Mouse (Mus musculus): ENCODE data around the gene March5. TPM values are rescaled to one million over a fixed set of nuclear protein-coding genes. Genes with fewer than 3 reads are reported as not detected.

Gene March5
- 143 and 144 TPM in 2 replicates for polyA plus RNA-seq (2016; fragmentation: Nextera tagmentation; extraction: Ambion mirVana)

DNA sequence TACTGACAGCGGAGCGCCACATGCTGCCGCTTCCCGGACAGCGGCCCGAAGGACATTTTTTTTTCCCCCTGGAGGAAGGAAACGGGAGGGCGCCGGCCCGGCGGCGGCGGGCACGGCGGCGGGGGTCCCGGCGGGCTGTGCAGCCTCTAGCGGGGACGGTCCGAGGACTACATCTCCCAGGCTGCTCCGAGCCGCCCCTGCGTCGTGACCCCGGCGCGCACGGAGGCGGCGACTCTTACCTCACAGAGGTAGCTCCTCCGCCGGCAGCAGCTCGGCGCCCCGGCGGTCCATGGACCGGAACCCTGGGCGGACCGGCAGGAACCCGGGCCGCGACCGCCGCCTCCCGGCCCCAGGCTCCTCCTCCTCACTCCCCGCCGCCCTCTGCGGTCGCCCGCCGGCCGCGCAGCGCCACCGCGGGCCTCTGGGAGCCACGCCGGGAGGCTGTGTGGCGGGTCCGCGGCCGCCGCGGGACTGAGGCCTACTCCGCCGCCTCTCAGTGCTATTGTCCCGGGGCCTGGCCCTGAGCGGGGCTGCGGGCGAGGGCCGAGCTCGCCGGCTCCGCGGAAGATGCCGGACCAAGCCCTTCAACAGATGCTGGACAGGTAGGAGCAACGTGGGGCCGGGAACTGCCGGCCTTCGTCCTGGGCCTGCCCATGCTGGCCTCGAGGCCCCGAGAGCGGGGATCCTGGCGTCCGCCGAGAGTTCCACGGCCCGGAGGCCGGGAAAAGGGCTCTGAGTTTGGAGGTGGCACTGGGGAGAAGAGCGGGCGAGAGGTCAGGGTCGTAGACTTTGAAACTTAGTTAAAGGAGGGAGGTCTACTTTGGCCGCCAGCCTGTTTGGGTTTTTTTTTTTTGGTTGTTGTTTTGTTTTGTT, at the start of gene March5:
TSS of gene March5 (plus strand) at position 241 of the 873 bp plus-strand sequence.
- peak within 1 kb of the TSS; percentile 93 for H3K27ac ChIP-seq
- H3K27me3 ChIP-seq, result no peaks in the 10 kb centered on the region
- peak within 1 kb of the TSS; percentile 98 for H3K9ac ChIP-seq
- under 1% methylated on average over 82 of the region's 94 CpGs for WGBS
- peak within 1 kb of the TSS; percentile 81 for H3K4me2 ChIP-seq (replicated peaks)
- no peaks in the 10 kb centered on the region for H3K9me3 ChIP-seq
- H3K4me3 ChIP-seq, result peak within 1 kb of the TSS; percentile 91
- peaks cover 11% of the 10 kb centered on the region for H3K4me1 ChIP-seq
- ATAC-seq (ENCODE audit: insufficient number of reproducible peaks, insufficient read depth, low FRiP score, low TSS enrichment), result peak; percentile 97
- peaks cover 22% of the 10 kb centered on the region for H3K36me3 ChIP-seq

DNA sequence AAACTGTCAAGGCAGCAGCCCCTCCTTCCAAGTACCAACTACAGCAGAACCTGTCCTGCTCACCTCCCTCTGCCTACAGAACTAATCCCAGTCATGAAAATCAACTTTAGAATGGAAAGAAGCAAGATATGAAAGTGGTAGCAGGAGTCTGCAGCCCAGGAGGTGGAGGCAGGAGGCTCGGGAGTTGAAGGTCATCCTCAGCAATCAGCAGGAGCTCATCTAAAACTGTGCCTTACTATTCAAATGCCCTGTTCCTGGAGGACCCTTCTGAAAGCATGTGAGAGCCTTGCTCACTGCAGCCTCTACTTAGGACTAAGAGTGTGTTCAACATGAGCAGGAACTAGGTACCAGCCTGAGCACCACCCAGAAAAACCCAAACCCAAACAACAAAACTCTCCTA, 35.2 kb upstream of the March5 start:
- no peak overlapping the region for H3K4me3 ChIP-seq
- H3K4me1 ChIP-seq, result peaks cover 10% of the 10 kb centered on the region
- peaks cover 30% of the 10 kb centered on the region for H3K27me3 ChIP-seq
- WGBS, result 59% methylated on average over 1 of the region's 1 CpGs
- no peaks in the 10 kb centered on the region for H3K9me3 ChIP-seq
- H3K4me2 ChIP-seq (replicated peaks), result no peak overlapping the region
- no peak for ATAC-seq (ENCODE audit: insufficient number of reproducible peaks, insufficient read depth, low FRiP score, low TSS enrichment)
- no peak overlapping the region for H3K9ac ChIP-seq
- no peaks in the 10 kb centered on the region for H3K36me3 ChIP-seq
- no peak overlapping the region for H3K27ac ChIP-seq

DNA sequence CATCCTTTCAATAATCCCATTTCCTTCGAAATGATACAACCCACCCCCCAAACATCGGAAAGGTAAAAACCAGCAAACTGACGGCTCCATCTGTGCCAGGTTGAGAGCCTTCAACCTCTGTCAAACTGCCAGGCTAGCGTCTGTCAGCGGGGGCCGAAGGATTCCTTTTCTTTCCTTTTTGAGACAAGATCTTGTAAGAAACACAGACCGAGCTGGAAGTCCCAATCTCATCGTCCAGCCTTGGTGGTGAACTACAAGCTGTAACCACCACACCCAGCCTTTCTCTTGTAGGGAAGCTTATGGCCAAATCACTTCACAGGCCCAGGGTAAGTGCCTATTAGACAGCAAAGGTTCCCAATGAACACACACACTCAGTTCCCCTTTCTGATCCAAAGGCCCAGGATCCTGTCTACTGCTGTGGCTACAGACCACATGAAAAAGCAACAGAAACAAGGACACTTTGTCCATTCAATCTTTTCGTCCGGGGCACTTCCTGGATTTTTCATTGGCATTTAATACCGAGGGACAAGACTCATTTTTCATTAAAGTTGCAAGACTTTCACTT, 34.7 kb upstream of the March5 start:
- Histone ChIP-seq H3K27ac (no peak overlapping the region), H3K4me2 (replicated peaks) (no peak overlapping the region), H3K4me1 (peaks cover 10% of the 10 kb centered on the region), H3K36me3 (no peaks in the 10 kb centered on the region), H3K27me3 (peaks cover 31% of the 10 kb centered on the region), H3K9me3 (no peaks in the 10 kb centered on the region), H3K4me3 (no peak overlapping the region), H3K9ac (no peak overlapping the region)
- ATAC-seq (ENCODE audit: insufficient number of reproducible peaks, insufficient read depth, low FRiP score, low TSS enrichment), result no peak
- WGBS, result 64% methylated on average over 11 of the region's 11 CpGs

DNA sequence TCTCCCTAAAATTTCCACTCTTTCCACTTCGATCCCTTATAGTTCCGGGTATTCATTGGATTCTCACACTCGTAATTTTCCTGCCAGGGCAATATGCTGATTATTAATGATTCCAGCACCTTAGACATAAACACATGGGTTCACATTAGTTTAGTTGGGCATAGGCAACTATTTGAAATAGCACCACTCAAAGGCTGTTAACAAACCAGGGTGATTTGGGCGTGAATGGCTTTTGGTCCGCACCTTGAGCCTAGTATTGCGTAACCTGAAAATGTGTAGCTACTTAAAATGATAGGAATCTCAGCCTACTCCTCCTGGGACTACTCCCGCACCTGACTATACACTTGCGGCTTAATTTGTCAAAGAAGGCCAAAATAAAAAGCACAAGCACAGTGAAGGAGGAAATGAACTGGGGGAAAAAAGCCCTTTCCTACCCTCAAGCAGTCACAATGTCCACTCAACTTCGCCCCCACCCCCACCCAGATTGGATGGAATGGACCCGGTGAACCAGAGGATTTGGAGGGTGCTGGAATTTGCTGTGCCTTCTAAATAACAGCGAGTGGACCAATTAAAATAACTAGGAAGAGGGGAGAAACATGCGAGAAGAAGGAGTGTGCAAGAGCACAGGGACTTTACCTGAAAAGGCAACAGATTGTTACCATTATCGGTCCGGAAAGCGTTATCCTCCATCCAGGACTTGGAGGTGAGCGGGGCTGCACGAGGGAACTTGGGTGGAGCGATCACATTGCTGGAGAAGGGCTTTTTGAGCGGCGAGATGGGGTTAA, 33.8 kb upstream of the March5 start:
- H3K36me3 ChIP-seq, result no peaks in the 10 kb centered on the region
- H3K27ac ChIP-seq, result no peak overlapping the region

DNA sequence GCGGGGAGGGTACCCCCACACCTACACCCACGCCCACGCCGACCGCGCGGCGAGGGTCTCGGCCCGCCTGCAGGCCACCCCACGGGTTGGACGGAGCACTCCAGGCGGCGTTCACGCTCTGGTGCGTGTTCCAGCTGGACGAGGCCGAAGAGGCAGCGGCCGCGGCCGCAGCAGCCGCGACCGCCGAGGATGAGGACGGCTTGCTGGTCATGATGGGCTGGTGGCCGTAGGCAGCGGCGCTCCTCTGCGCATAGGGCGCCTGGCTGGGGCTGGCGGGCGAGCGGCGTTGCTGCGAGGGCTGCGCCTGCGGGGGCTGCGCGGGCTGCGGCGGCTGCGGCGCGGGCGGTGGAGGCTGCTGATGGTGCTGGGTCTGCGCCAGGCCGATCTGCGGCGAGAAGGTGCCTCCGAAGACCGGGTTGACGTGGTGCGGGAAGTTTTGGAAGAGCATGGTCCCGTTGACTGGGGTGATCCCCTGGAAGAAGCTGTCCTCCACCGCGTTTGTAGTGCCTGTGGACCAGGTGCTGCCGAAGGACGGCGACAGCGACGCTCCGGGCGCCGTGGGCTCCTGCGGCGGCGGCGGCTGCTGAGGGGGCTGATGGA, 33.1 kb upstream of the March5 start:
- under 1% methylated on average over 70 of the region's 70 CpGs for WGBS
- peak; percentile 35; the same call in 1 of the 2 replicates for ATAC-seq (ENCODE audit: insufficient number of reproducible peaks, insufficient read depth, low FRiP score, low TSS enrichment)
- peaks cover 31% of the 10 kb centered on the region for H3K27me3 ChIP-seq
- H3K36me3 ChIP-seq, result no peaks in the 10 kb centered on the region
- no peak overlapping the region for H3K27ac ChIP-seq
- H3K4me1 ChIP-seq, result peaks cover 10% of the 10 kb centered on the region
- H3K4me3 ChIP-seq, result peak overlapping the region; percentile 56
- peak overlapping the region; percentile 100 for H3K4me2 ChIP-seq (replicated peaks)
- peak overlapping the region; percentile 59 for H3K9ac ChIP-seq
- H3K9me3 ChIP-seq, result no peaks in the 10 kb centered on the region

More for the DNA sequence above, 33.8 kb upstream of the March5 start:
- ATAC-seq (ENCODE audit: insufficient number of reproducible peaks, insufficient read depth, low FRiP score, low TSS enrichment), result no peak
- no peaks in the 10 kb centered on the region for H3K9me3 ChIP-seq
- H3K27me3 ChIP-seq, result peaks cover 31% of the 10 kb centered on the region
- H3K4me3 ChIP-seq, result peak overlapping the region; percentile 56
- peak overlapping the region; percentile 100 for H3K4me2 ChIP-seq (replicated peaks)
- H3K9ac ChIP-seq, result peak overlapping the region; percentile 59
- peaks cover 10% of the 10 kb centered on the region for H3K4me1 ChIP-seq
- 25% methylated on average over 20 of the region's 20 CpGs for WGBS

DNA sequence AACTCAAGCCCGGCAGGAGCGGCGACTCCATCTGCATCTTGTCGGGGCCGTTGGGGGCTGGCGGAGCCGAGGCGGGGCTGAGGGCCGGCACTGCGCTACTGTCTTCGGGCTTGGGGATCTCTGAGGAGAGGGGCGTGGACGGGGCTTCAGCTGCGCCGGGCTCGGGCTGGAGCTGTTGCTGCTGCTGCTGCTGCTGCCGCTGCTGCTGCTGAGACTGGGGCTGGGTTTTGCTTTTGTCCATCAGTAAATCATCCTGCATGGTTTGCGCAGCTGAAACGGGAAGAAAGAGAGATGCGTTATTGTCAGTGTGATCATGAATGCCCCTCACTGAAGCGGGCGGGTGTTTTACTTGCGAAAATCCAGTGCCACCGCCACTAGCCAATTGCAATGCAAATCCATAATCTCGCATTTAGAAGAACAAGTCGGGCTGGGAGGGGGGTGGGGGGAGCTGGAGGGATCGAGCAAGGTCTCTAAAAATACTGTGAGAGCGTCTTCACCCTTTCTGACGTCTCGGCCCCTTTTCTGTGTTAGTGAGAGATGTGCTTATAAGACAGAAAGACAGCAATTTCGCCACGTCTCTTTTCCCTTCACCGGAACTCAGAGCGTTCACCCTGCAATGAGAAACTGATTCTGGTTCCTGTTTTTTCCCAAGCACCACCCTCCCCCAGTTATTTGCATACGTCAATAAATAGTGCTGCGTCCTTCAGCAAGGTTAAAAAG, 32.5 kb upstream of the March5 start:
- no peaks in the 10 kb centered on the region for H3K36me3 ChIP-seq
- H3K4me1 ChIP-seq, result peaks cover 10% of the 10 kb centered on the region
- 0 out of 2 replicates have a peak overlapping the region, but pooled peaks have one; percentile 6 for H3K27ac ChIP-seq
- WGBS, result under 1% methylated on average over 36 of the region's 36 CpGs
- H3K4me3 ChIP-seq, result peak overlapping the region; percentile 56
- no peaks in the 10 kb centered on the region for H3K9me3 ChIP-seq
- H3K9ac ChIP-seq, result peak overlapping the region; percentile 59
- peaks cover 31% of the 10 kb centered on the region for H3K27me3 ChIP-seq
- peak; percentile 85; the same call in 1 of the 2 replicates for ATAC-seq (ENCODE audit: insufficient number of reproducible peaks, insufficient read depth, low FRiP score, low TSS enrichment)
- peak overlapping the region; percentile 100 for H3K4me2 ChIP-seq (replicated peaks)

- Histone ChIP-seq H3K4me1 (peaks cover 10% of the 10 kb centered on the region), H3K4me3 (peak overlapping the region; percentile 56), H3K9ac (no peak overlapping the region), H3K27ac (no peak overlapping the region), H3K27me3 (peaks cover 31% of the 10 kb centered on the region), H3K9me3 (no peaks in the 10 kb centered on the region), H3K4me2 (replicated peaks) (peak overlapping the region; percentile 100), H3K36me3 (no peaks in the 10 kb centered on the region)
- no peak for ATAC-seq (ENCODE audit: insufficient number of reproducible peaks, insufficient read depth, low FRiP score, low TSS enrichment)
- 1% methylated on average over 12 of the region's 12 CpGs for WGBS
Measured at GRCm38 (mm10) chr19:37175436-37175805, 31.9 kb upstream of the March5 start.

DNA sequence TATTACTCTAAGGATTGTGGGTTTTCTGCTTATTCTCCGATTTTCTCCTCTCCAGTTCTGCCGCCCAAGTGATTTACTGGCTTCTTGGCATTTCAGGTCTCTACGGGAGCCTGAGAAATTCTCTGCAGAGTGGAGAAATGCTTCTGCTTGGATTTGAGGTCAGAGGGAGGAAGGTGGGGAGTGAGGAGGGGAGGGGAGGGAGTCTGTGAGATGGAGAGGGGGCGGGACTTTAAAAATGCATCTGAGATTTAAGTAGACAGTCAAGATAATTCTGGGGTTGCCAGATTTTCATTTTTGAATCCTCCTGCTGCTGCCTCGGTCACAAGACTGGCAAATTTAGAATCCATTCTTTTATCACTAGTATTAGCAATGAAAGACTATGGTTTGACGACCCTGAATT, 31.4 kb upstream of the March5 start:
- Histone ChIP-seq H3K9me3 (no peaks in the 10 kb centered on the region), H3K4me2 (replicated peaks) (peak overlapping the region; percentile 100), H3K36me3 (no peaks in the 10 kb centered on the region), H3K27ac (no peak overlapping the region), H3K27me3 (peaks cover 31% of the 10 kb centered on the region), H3K4me3 (peak overlapping the region; percentile 56), H3K4me1 (peaks cover 10% of the 10 kb centered on the region), H3K9ac (no peak overlapping the region)
- WGBS, result 11% methylated on average over 6 of the region's 6 CpGs
- no peak for ATAC-seq (ENCODE audit: insufficient number of reproducible peaks, insufficient read depth, low FRiP score, low TSS enrichment)

DNA sequence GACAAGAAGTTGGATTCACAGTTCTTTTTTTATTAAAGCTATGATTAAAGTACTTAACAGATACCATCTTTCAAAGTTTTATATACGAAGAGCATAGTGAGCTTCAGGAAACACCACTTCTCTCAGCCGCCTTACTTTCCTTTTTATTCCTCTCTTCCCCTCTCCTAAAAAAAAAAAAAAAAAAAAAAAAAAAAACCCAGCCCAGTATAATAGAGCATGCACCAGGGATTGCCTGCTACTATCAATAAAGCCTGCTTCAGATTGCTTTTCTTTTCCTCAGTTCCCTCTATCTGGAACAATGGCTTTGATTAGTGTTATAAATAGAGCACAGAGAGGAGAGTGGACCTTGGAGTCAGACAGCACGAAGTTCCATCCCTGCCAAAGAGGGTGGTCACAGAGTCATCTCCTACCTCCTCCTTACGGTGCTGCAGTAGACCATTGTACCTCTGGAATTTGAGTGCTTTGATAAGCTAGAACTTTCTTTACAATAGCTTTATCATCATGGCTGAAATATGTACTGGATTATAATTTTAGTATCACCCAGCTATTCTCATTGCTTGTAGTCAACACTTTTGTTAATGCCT, 30.4 kb upstream of the March5 start:
- H3K36me3 ChIP-seq, result no peaks in the 10 kb centered on the region
- H3K4me3 ChIP-seq, result no peak overlapping the region
- no peaks in the 10 kb centered on the region for H3K9me3 ChIP-seq
- H3K27me3 ChIP-seq, result peaks cover 24% of the 10 kb centered on the region
- peaks cover 10% of the 10 kb centered on the region for H3K4me1 ChIP-seq
- ATAC-seq (ENCODE audit: insufficient number of reproducible peaks, insufficient read depth, low FRiP score, low TSS enrichment), result no peak
- no peak overlapping the region for H3K9ac ChIP-seq
- H3K27ac ChIP-seq, result no peak overlapping the region
- H3K4me2 ChIP-seq (replicated peaks), result no peak overlapping the region
- WGBS, result 48% methylated on average over 4 of the region's 4 CpGs

DNA sequence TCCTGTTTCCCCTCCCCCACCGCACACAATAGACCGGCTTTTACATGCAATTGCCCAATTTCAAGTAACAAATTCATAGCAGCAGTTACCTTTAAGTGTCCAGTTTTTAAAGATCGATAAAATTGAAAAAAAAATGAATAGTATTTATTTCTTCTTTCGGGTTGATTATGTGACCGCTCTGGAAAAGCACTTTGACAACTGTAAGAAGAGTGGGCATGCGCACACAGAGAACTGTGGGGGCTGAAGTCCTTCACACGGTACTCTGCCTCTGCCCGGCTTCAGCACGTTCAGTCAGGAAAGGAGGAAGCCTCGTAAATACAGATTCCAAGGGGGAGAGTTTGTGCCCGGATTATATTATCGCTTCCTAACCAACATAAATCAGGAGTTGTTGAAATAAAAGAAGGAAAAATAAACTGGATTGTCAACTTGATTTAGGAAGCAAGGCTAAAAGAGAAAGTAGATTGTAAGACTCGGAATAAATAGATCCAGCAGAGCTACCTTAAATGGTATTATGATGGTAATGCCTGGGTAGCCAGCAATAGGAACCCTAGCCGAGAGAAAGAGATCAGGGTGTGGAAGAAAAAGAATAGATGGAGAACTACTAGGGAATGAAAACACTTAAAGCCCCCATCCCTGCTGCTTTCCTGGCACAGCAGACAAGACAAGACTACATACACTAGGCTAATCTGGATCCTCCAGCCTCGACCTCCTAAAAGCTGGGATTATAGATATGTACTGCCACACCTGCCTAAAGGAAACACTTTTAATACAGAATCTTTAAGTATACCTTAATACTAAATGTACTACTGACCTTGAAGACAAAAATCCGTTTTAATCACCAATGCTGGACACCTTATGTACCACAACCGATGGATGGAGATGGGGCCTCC, 29.3 kb upstream of the March5 start:
- Histone ChIP-seq H3K9ac (no peak overlapping the region), H3K4me2 (replicated peaks) (peak overlapping the region; percentile 41), H3K27me3 (peaks cover 14% of the 10 kb centered on the region), H3K4me3 (peak overlapping the region; percentile 15; the same call in 1 of the 2 replicates), H3K9me3 (no peaks in the 10 kb centered on the region), H3K27ac (no peak overlapping the region), H3K4me1 (peaks cover 10% of the 10 kb centered on the region), H3K36me3 (no peaks in the 10 kb centered on the region)
- ATAC-seq (ENCODE audit: insufficient number of reproducible peaks, insufficient read depth, low FRiP score, low TSS enrichment), result no peak
- 17% methylated on average over 17 of the region's 17 CpGs for WGBS
